Mouse (Mus musculus) heart, adult 2 months (tissue): Measurements from ENCODE around the gene Gm49337. TPM values are rescaled to one million over a fixed set of nuclear protein-coding genes. Genes with fewer than 3 reads are reported as not detected.
"Not testable (repeated sequence)": the region's sequence is repeated elsewhere in the genome, so short reads cannot be mapped to it uniquely, and the experiment has no call there.

Experiments
- DNase-seq, 2 experiments: peaks; one replicate each; pipeline ENCODE4 v3.0.0; 2021
- H3K27ac ChIP-seq: fragments of 200-600 bp; 2 replicates; pipeline ENCODE4 v1.8.1; 2022
- H3K27me3 ChIP-seq: fragments of 200-500 bp; 2 replicates; pipeline ENCODE4 v1.6.1; 2012; ENCODE audit warnings: mild to moderate bottlenecking, low read length, inconsistent platforms, mixed read lengths; ENCODE audit not compliant: control insufficient read depth, insufficient read depth
- H3K36me3 ChIP-seq: fragments of 200-500 bp; 2 replicates; pipeline ENCODE4 v1.6.1; 2012; ENCODE audit warnings: low read length, inconsistent platforms; ENCODE audit not compliant: control insufficient read depth, insufficient read depth
- H3K4me1 ChIP-seq: fragments of 200-500 bp; 2 replicates; pipeline ENCODE4 v1.6.1; 2011; ENCODE audit warnings: low read length; ENCODE audit not compliant: control insufficient read depth, insufficient read depth
- H3K4me3 ChIP-seq: fragments of 200-600 bp; 2 replicates; pipeline ENCODE4 v1.8.1; 2022
- H3K79me2 ChIP-seq: fragments of 200-500 bp; replicated peaks from 2 replicates; pipeline ENCODE4 v1.6.1; 2012; ENCODE audit warnings: mild to moderate bottlenecking, inconsistent platforms, low read length, moderate library complexity, mixed read lengths; ENCODE audit not compliant: control insufficient read depth, insufficient read depth
- H3K9ac ChIP-seq: fragments of 200-500 bp; 2 replicates; pipeline ENCODE4 v1.6.1; 2012; ENCODE audit warnings: low read depth, mild to moderate bottlenecking, control low read depth, inconsistent platforms, low read length, mixed read lengths
- CTCF ChIP-seq: fragments of 200-600 bp; IDR thresholded peaks from 2 replicates; pipeline ENCODE4 v1.8.1; 2022; ENCODE audit warnings: antibody characterized with exemption, mild to moderate bottlenecking, moderate library complexity
- EP300 ChIP-seq: fragments of 200-500 bp; IDR thresholded peaks from 2 replicates; pipeline ENCODE4 v1.6.1; 2011; ENCODE audit warnings: low read depth, low read length, control low read depth; ENCODE audit not compliant: insufficient read depth
- POLR2A ChIP-seq: fragments of 200-500 bp; IDR thresholded peaks from 2 replicates; pipeline ENCODE4 v1.6.1; 2011; ENCODE audit warnings: mild to moderate bottlenecking, low read depth, low read length, control low read depth; ENCODE audit not compliant: insufficient read depth
- WGBS: fragments of 180-500 bp; shearing (Covaris S2); methylation state at CpG from one replicate; pipeline ENCODE4 v1.1.7; 2018; 5-methylcytosine and 5-hydroxymethylcytosine counted together
- intact Hi-C: fragments of 180-260 bp; cut with DNase I; formaldehyde crosslinking; loops from one replicate; pipeline ENCODE4 v1.15.1; 2025
- polyA plus RNA-seq: library from polyadenylated mRNA; depleted of rRNA; stranded (reverse); fragments of >200 nt; gene quantifications from 2 replicates; pipeline ENCODE4 v1.2.3, GENCODE M21; 2012
- total RNA-seq, 2 experiments: library from RNA; stranded (reverse); gene quantifications; 2 replicates each; pipeline ENCODE4 v1.2.3; 2021

The Gm49337 gene
- total and polyA plus RNA-seq, 3 experiments: 0.16 to 0.37 TPM; not detected in 1

DNA sequence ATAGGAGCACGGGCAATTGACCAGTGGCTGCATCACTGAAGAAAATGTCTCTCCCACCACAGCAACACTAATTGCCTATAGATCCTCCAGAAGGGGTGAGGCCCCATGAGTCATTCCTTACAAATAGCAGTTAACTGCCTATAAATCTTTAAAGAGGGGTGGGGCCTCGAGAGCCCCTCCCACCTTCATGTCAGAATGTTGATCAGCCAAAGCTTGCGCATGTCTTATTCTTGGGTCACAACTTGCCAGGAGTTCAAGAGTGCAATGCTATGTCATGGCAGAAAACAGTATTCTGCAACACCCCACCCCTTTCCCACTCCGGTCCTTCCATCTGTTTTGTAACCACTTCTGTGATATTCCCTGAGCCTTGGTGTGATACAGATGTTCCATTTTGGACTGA lies 33.3 kb downstream of the Gm49337 start:
- TF ChIP-seq POLR2A: no peak
- TF ChIP-seq EP300: no peak
- no peaks in the 10 kb centered on the region for H3K4me1 ChIP-seq
- H3K27me3 ChIP-seq: no peaks in the 10 kb centered on the region
- no peaks in the 10 kb centered on the region for H3K79me2 ChIP-seq
- H3K36me3 ChIP-seq: no peaks in the 10 kb centered on the region
- H3K9ac ChIP-seq: no peak overlapping the region
- 72% methylated on average over 4 of the region's 4 CpGs for WGBS
- no peak overlapping the region for H3K4me3 ChIP-seq
- no peak overlapping the region for H3K27ac ChIP-seq
- intact Hi-C loops: no loop called here
- DNase-seq: no peak

DNA sequence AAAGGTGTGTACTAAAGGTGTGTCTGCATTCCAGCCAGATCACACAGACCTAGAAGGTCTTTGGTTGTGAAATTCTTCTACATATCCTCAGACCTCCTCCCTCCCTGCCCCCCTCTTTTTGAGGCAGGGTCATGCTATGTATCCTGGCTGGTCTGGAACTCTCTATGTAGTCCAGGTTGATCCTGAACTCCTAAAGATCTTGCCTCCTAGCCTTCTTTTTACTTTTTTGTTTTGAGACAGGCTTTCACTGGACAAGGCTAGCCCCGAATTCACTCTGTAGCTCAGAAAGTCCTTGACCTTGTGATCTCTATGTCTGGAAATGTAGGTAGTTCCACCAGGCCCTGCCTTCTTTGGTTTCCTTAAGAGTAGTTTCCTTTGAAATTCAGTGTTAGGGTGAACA lies 35.7 kb downstream of the Gm49337 start:
- intact Hi-C loops: no loop called here
- no peak for DNase-seq
- no peak for TF ChIP-seq CTCF
- TF ChIP-seq POLR2A: no peak
- no peak for TF ChIP-seq EP300
- Histone ChIP-seq H3K36me3 (no peaks in the 10 kb centered on the region), H3K9ac (no peak overlapping the region), H3K27ac (no peak overlapping the region), H3K4me3 (no peak overlapping the region), H3K27me3 (no peaks in the 10 kb centered on the region), H3K79me2 (no peaks in the 10 kb centered on the region), H3K4me1 (no peaks in the 10 kb centered on the region)
- WGBS: 77% methylated on average over 1 of the region's 1 CpGs

DNA sequence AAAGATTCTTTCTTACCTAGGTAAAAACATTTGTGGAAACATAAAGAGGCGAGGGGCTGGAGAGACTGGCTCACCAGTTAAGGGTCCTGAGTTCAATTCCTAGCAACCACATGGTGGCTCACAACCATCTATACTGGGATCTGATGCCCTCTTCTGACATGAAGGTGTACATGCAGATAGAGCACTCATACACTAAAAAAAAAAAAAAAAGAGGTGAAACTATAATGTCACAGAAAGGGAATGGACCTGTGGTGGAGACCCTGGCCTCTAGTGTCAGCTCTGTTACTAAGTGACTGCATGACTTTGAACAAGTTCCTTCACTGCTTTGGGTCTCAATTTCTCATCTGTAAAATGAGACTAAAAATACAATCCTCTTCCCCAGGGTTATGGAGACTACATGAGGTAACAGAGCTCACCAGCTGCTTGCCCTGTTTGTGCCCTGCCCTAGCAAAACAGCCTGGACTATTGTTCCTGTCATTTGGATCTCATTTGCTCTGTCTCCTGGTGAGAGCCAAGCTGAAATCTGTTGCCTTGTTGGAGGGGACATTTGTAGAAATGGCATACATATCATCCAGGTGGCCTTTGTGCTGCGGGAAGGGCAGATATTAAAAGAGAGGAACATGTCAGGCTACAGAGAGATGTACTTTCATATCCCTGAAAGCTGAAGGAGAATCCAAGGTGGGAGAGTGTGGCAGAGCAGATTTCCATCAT lies 42.9 kb downstream of the Gm49337 start:
- 87% methylated on average over 2 of the region's 2 CpGs for WGBS
- intact Hi-C loops: no loop called here
- Histone ChIP-seq H3K27ac (no peak overlapping the region), H3K79me2 (no peaks in the 10 kb centered on the region), H3K9ac (no peak overlapping the region), H3K4me3 (no peak overlapping the region), H3K4me1 (peaks cover 1% of the 10 kb centered on the region; the same call in 1 of the 2 replicates), H3K36me3 (no peaks in the 10 kb centered on the region), H3K27me3 (no peaks in the 10 kb centered on the region)
- TF ChIP-seq EP300: no peak
- no peak for TF ChIP-seq CTCF
- no peak for TF ChIP-seq POLR2A
- DNase-seq: no peak

DNA sequence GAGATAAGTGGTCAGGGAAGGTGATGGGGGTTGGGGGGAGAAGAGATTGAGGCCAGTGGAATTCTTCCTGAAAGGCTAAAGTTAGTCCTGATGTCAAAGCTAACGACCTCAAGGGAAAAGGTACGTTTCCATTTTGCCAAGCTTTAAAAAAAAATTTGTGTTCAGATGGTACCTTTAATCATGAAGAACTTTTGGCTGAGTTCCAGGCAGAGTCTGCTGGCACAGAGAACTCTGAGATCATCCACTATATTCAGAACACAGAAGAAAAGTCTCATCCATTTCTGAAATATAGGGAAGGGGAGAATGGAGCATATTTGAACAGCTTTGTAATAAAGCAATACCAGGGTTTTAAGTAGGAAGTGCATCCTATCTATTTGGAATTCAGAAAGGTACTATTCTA lies 43.9 kb downstream of the Gm49337 start:
- Histone ChIP-seq H3K9ac (no peak overlapping the region), H3K27me3 (no peaks in the 10 kb centered on the region), H3K36me3 (no peaks in the 10 kb centered on the region), H3K4me3 (no peak overlapping the region), H3K4me1 (peaks cover 1% of the 10 kb centered on the region; the same call in 1 of the 2 replicates), H3K27ac (no peak overlapping the region), H3K79me2 (no peaks in the 10 kb centered on the region)
- 7% methylated on average over 2 of the region's 2 CpGs for WGBS
- no peak for DNase-seq
- TF ChIP-seq CTCF (no peak), POLR2A (no peak), EP300 (no peak)
- intact Hi-C loops: no loop called here

DNA sequence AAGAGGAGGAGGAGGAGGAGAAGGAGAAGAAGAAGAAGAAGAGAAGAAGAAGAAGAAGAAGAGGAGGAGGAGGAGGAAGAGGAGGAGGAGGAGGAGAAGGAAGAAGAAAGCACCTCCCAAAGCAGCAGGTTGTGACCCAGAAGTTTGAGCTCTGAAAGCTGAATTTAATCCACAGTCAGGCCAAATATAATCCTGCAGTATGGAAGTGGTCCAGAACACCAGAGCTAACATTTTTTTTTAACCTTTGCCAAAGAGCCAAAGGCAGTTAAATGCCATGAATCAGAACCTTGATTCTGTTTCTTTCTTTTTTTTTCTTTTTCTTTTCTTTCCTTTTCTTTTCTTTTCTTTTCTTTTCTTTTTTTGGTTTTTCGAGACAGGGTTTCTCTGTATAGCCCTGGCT lies 44.5 kb downstream of the Gm49337 start:
- intact Hi-C loops, DNase-seq, H3K9ac ChIP-seq, H3K27ac ChIP-seq, H3K36me3 ChIP-seq, H3K79me2 ChIP-seq, H3K4me3 ChIP-seq, H3K4me1 ChIP-seq, H3K27me3 ChIP-seq: not testable (repeated sequence)
- 83% methylated on average over 1 of the region's 1 CpGs for WGBS

DNA sequence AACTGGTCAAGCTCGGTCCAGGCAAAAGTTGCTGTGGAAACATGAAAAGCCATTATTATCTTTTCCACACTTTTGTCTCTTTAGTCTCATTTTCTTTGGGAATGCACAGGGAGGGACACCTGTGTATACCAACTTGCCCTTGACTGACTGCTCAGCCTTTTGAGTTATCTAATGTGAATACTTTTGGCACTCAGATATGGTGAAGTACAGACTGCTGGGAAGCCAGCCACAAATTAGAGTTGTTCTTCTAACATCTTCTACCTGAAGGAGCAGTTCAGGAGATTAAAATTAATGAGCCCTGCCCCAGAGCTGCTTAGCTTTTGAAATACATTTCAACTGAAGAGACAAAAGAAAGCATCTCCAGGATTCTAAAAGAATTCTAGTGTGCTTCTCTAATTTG lies 45.9 kb downstream of the Gm49337 start:
- H3K79me2 ChIP-seq: no peaks in the 10 kb centered on the region
- DNase-seq: no peak
- intact Hi-C loops: no loop called here
- H3K4me3 ChIP-seq: no peak overlapping the region
- H3K9ac ChIP-seq: no peak overlapping the region
- 97% methylated on average over 1 of the region's 1 CpGs for WGBS
- TF ChIP-seq POLR2A (no peak), EP300 (no peak), CTCF (no peak)
- H3K27ac ChIP-seq: no peak overlapping the region; the same call in 1 of the 2 replicates
- H3K4me1 ChIP-seq: peaks cover 1% of the 10 kb centered on the region; the same call in 1 of the 2 replicates
- H3K27me3 ChIP-seq: no peaks in the 10 kb centered on the region
- H3K36me3 ChIP-seq: no peaks in the 10 kb centered on the region
